Mouse (Mus musculus): ENCODE measurements at regions not wholly inside any gene's neighbourhood (a gene's known extent, or its start where the extent isn't known, plus 50 kb on each side); places are given as distances from the start of the nearest gene placed in this dataset.

- Histone ChIP-seq H3K27ac (ENCODE audit: insufficient read depth, low read depth, low read length) (no peak overlapping the region), H3K27me3 (replicated peaks; ENCODE audit: control insufficient read depth, insufficient read depth, low read length) (no peaks in the 10 kb centered on the region), H3K4me3 (ENCODE audit: insufficient read depth, low read depth, low read length) (no peak overlapping the region), H3K36me3 (ENCODE audit: control insufficient read depth, insufficient read depth, low read length) (no peaks in the 10 kb centered on the region), H3K4me1 (ENCODE audit: control insufficient read depth, insufficient read depth, low read length) (no peaks in the 10 kb centered on the region)
- TF ChIP-seq POLR2A (IDR thresholded peaks at IDR 0.05; ENCODE audit: low read depth, low read length) (no peak), CTCF (conservative IDR thresholded peaks at IDR 0.05; ENCODE audit: insufficient read depth, insufficient read length, low read depth, low read length) (no peak)
- 72% methylated on average over 9 of the region's 9 CpGs for WGBS
- DNase-seq = no peak
Measured at GRCm38 (mm10) chr5:73872641-73873421, 195.4 kb downstream of the Usp46 start.

GRCm38 (mm10) chr5:73874770-73875169, 193.5 kb downstream of the Usp46 start:
- TF ChIP-seq POLR2A (IDR thresholded peaks at IDR 0.05; ENCODE audit: low read depth, low read length) (no peak), CTCF (conservative IDR thresholded peaks at IDR 0.05; ENCODE audit: insufficient read depth, insufficient read length, low read depth, low read length) (no peak)
- 78% methylated on average over 1 of the region's 1 CpGs for WGBS

GRCm38 (mm10) chr5:73875847-73876246, 192.4 kb downstream of the Usp46 start:
- no peaks in the 10 kb centered on the region for H3K27me3 ChIP-seq (replicated peaks; ENCODE audit: control insufficient read depth, insufficient read depth, low read length)
- TF ChIP-seq POLR2A (IDR thresholded peaks at IDR 0.05; ENCODE audit: low read depth, low read length) (no peak), CTCF (conservative IDR thresholded peaks at IDR 0.05; ENCODE audit: insufficient read depth, insufficient read length, low read depth, low read length) (no peak)
- WGBS = 60% methylated on average over 3 of the region's 3 CpGs
- no peak overlapping the region for H3K4me3 ChIP-seq (ENCODE audit: insufficient read depth, low read depth, low read length)
- no peaks in the 10 kb centered on the region for H3K36me3 ChIP-seq (ENCODE audit: control insufficient read depth, insufficient read depth, low read length)
- no peaks in the 10 kb centered on the region; the same call in 1 of the 2 replicates for H3K4me1 ChIP-seq (ENCODE audit: control insufficient read depth, insufficient read depth, low read length)
- DNase-seq = peak; percentile 24
- H3K27ac ChIP-seq (ENCODE audit: insufficient read depth, low read depth, low read length) = no peak overlapping the region

More at GRCm38 (mm10) chr5:73874770-73875169, 193.5 kb downstream of the Usp46 start:
- no peaks in the 10 kb centered on the region for H3K36me3 ChIP-seq (ENCODE audit: control insufficient read depth, insufficient read depth, low read length)
- H3K27ac ChIP-seq (ENCODE audit: insufficient read depth, low read depth, low read length) = no peak overlapping the region
- no peaks in the 10 kb centered on the region for H3K27me3 ChIP-seq (replicated peaks; ENCODE audit: control insufficient read depth, insufficient read depth, low read length)
- DNase-seq = no peak
- H3K4me3 ChIP-seq (ENCODE audit: insufficient read depth, low read depth, low read length) = no peak overlapping the region
- no peaks in the 10 kb centered on the region for H3K4me1 ChIP-seq (ENCODE audit: control insufficient read depth, insufficient read depth, low read length)

GRCm38 (mm10) chr5:73880936-73881335, 187.3 kb downstream of the Usp46 start:
- TF ChIP-seq POLR2A (IDR thresholded peaks at IDR 0.05; ENCODE audit: low read depth, low read length) (no peak), CTCF (conservative IDR thresholded peaks at IDR 0.05; ENCODE audit: insufficient read depth, insufficient read length, low read depth, low read length) (no peak)
- no peak for DNase-seq
- H3K27ac ChIP-seq (ENCODE audit: insufficient read depth, low read depth, low read length) = peak overlapping the region; percentile 31; the same call in 1 of the 2 replicates
- 76% methylated on average over 3 of the region's 3 CpGs for WGBS
- no peak overlapping the region for H3K4me3 ChIP-seq (ENCODE audit: insufficient read depth, low read depth, low read length)
- no peaks in the 10 kb centered on the region for H3K27me3 ChIP-seq (replicated peaks; ENCODE audit: control insufficient read depth, insufficient read depth, low read length)
- H3K36me3 ChIP-seq (ENCODE audit: control insufficient read depth, insufficient read depth, low read length) = no peaks in the 10 kb centered on the region
- H3K4me1 ChIP-seq (ENCODE audit: control insufficient read depth, insufficient read depth, low read length) = no peaks in the 10 kb centered on the region; the same call in 1 of the 2 replicates

GRCm38 (mm10) chr5:73881941-73882340, 186.3 kb downstream of the Usp46 start:
- WGBS = 41% methylated on average over 5 of the region's 5 CpGs
- TF ChIP-seq POLR2A (IDR thresholded peaks at IDR 0.05; ENCODE audit: low read depth, low read length) (no peak), CTCF (conservative IDR thresholded peaks at IDR 0.05; ENCODE audit: insufficient read depth, insufficient read length, low read depth, low read length) (no peak)
- Histone ChIP-seq H3K36me3 (ENCODE audit: control insufficient read depth, insufficient read depth, low read length) (no peaks in the 10 kb centered on the region), H3K27ac (ENCODE audit: insufficient read depth, low read depth, low read length) (no peak overlapping the region), H3K27me3 (replicated peaks; ENCODE audit: control insufficient read depth, insufficient read depth, low read length) (no peaks in the 10 kb centered on the region), H3K4me3 (ENCODE audit: insufficient read depth, low read depth, low read length) (no peak overlapping the region), H3K4me1 (ENCODE audit: control insufficient read depth, insufficient read depth, low read length) (no peaks in the 10 kb centered on the region; the same call in 1 of the 2 replicates)
- peak; percentile 85 for DNase-seq

- no peak overlapping the region for H3K4me3 ChIP-seq (ENCODE audit: insufficient read depth, low read depth, low read length)
- H3K27ac ChIP-seq (ENCODE audit: insufficient read depth, low read depth, low read length) = no peak overlapping the region
- H3K36me3 ChIP-seq (ENCODE audit: control insufficient read depth, insufficient read depth, low read length) = no peaks in the 10 kb centered on the region
- no peaks in the 10 kb centered on the region for H3K27me3 ChIP-seq (replicated peaks; ENCODE audit: control insufficient read depth, insufficient read depth, low read length)
- no peaks in the 10 kb centered on the region; the same call in 1 of the 2 replicates for H3K4me1 ChIP-seq (ENCODE audit: control insufficient read depth, insufficient read depth, low read length)
- TF ChIP-seq CTCF (conservative IDR thresholded peaks at IDR 0.05; ENCODE audit: insufficient read depth, insufficient read length, low read depth, low read length) = no peak
- TF ChIP-seq POLR2A (IDR thresholded peaks at IDR 0.05; ENCODE audit: low read depth, low read length) = no peak
- WGBS = 66% methylated on average over 12 of the region's 12 CpGs
- DNase-seq = no peak
Measured at GRCm38 (mm10) chr5:73884998-73885397, 183.2 kb downstream of the Usp46 start.

- no peaks in the 10 kb centered on the region for H3K27me3 ChIP-seq (replicated peaks; ENCODE audit: control insufficient read depth, insufficient read depth, low read length)
- no peak for DNase-seq
- 83% methylated on average over 1 of the region's 1 CpGs for WGBS
- H3K4me1 ChIP-seq (ENCODE audit: control insufficient read depth, insufficient read depth, low read length) = no peaks in the 10 kb centered on the region; the same call in 1 of the 2 replicates
- TF ChIP-seq CTCF (conservative IDR thresholded peaks at IDR 0.05; ENCODE audit: insufficient read depth, insufficient read length, low read depth, low read length) (no peak), POLR2A (IDR thresholded peaks at IDR 0.05; ENCODE audit: low read depth, low read length) (no peak)
- no peak overlapping the region for H3K27ac ChIP-seq (ENCODE audit: insufficient read depth, low read depth, low read length)
- H3K36me3 ChIP-seq (ENCODE audit: control insufficient read depth, insufficient read depth, low read length) = no peaks in the 10 kb centered on the region
- no peak overlapping the region for H3K4me3 ChIP-seq (ENCODE audit: insufficient read depth, low read depth, low read length)
Measured at GRCm38 (mm10) chr5:73885691-73886090, 182.5 kb downstream of the Usp46 start.
